9 mouse cellular contexts compared by ENCODE assay signal in the genomic region with DNA sequence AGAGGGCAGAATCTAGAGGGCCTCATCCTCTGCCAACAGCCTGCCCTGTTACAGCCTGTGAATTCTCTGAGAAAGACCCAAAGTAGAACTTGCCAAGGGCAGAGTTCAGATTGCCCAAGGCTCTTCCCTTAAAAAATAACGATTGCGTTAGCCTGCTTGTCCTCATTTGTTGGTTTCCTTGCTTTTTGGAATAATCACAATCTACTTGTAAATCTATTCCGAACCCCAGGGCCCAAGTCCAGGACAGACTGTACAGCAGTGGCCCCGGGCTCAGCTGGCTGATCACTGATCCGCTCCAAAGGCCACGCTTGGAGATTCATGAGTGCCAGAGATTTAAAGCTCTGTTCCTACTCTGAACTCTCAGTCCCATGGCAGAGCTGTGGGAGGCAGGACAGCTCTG. TPM values are rescaled to one million over a fixed set of nuclear protein-coding genes. Genes with fewer than 3 reads are reported as not detected.
DNase-seq lines count a peak whose midpoint lies in the region; TF ChIP-seq lines count a peak whose summit lies in the region.
"Had no signal": no experiment of that assay in that cellular context is flagged by ENCODE, and none has a peak within 500 bp of the region (broad histone marks: within the 10 kb centered on the region; RNA-seq: fewer than 3 reads in every experiment).

No protein-coding gene starts in this region.

- no peak overlapping the region for H3K9ac ChIP-seq in liver, adult 2 months (ENCODE audit: low read depth, low read length)
- H3K9ac ChIP-seq: limb, embryonic 12.5 days had no signal

- TF ChIP-seq CTCF in liver, adult 2 months (IDR thresholded peaks at IDR 0.05; ENCODE audit: low read depth, low read length), result no peak

- peak; percentile 45 for DNase-seq in ovary, postnatal 36 days (ENCODE audit: low spot score)
- no peak for DNase-seq in ovary, postnatal 10 days (ENCODE audit: low spot score)
- DNase-seq in gonadal fat pad, adult 2 months (ENCODE audit: low read depth), result peak; percentile 37
- peak; percentile 100 for DNase-seq in liver, adult 2 months (ENCODE audit: extremely low read depth, low read depth, low spot score)
- DNase-seq in skeletal muscle tissue, adult 2 months (ENCODE audit: low read depth, low spot score), result peak; percentile 69
- no peak for DNase-seq in retina, postnatal 1 day
- DNase-seq in layer of hippocampus, postnatal 25 days (ENCODE audit: extremely low spot score in 1 of 2, low spot score in 1 of 2), result no peak
- DNase-seq: heart, postnatal 4 days had no signal

- no peaks in the 10 kb centered on the region for H3K36me3 ChIP-seq in liver, adult 2 months (ENCODE audit: control insufficient read depth, insufficient read depth, low read length)
- H3K36me3 ChIP-seq: limb, embryonic 12.5 days had no signal

- H3K4me1 ChIP-seq in liver, adult 2 months (ENCODE audit: control insufficient read depth, insufficient read depth, low read length), result peaks cover 24% of the 10 kb centered on the region
- H3K4me1 ChIP-seq: limb, embryonic 12.5 days had no signal

- 20% methylated on average over 6 of the region's 6 CpGs for WGBS in liver, adult 2 months

- no peak overlapping the region for H3K4me3 ChIP-seq in liver, adult 2 months (ENCODE audit: insufficient read depth, low read depth, low read length)
- H3K4me3 ChIP-seq: limb, embryonic 12.5 days had no signal

- H3K27ac ChIP-seq in liver, adult 2 months (replicated peaks; ENCODE audit: insufficient read depth, low read depth, low read length), result peak overlapping the region; percentile 66
- H3K27ac ChIP-seq: limb, embryonic 12.5 days had no signal

- H3K27me3 ChIP-seq in liver, adult 2 months (ENCODE audit: control insufficient read depth, insufficient read depth, low read length), result no peaks in the 10 kb centered on the region
- H3K27me3 ChIP-seq: limb, embryonic 12.5 days had no signal

- no peak for TF ChIP-seq POLR2A in liver, adult 2 months (IDR thresholded peaks at IDR 0.05; ENCODE audit: extremely low read depth, insufficient read depth, low read length)

- H3K79me2 ChIP-seq in liver, adult 2 months (ENCODE audit: control insufficient read depth, insufficient read depth, low read length), result no peaks in the 10 kb centered on the region

RNA-seq across cellular contexts. Expression of gene Tnfrsf8, which starts 34.0 kb away (rescaled TPM):
- 0.44 and 0.85 TPM in 2 replicates for polyA plus RNA-seq in gonadal fat pad, adult 2 months (2012; rRNA removed)
- total RNA-seq in liver, adult 2 months (2014; rRNA removed), result 0.09 TPM in 1 of 2 replicates, not detected in the other
- 0.02 TPM in 1 of 2 replicates, not detected in the other for polyA plus RNA-seq in liver, adult 2 months (2012; rRNA removed)
- total RNA-seq in layer of hippocampus, postnatal 25 days (2021), result 1 to 10 TPM in 1 of 2 experiments, under 1 TPM in 1; 0.79 to 1.1 TPM

RNA-seq across cellular contexts. Expression of gene Tnfrsf1b, which starts 34.3 kb away (rescaled TPM):
- polyA plus RNA-seq in gonadal fat pad, adult 2 months (2012; rRNA removed), result 24.3 and 29.2 TPM in 2 replicates
- 10.8 and 14.9 TPM in 2 replicates for total RNA-seq in liver, adult 2 months (2014; rRNA removed)
- 16.8 and 16.9 TPM in 2 replicates for polyA plus RNA-seq in liver, adult 2 months (2012; rRNA removed)
- total RNA-seq in layer of hippocampus, postnatal 25 days (2021), result 1 to 10 TPM; 2.5 to 3.2 TPM

Comparison
In these comparisons a context has a peak if more than half of its experiments do, and no peak if none do; other contexts are left out.
1. DNase-seq: peak in ovary, postnatal 36 days (single experiment), gonadal fat pad, adult 2 months (single experiment), liver, adult 2 months (single experiment) and skeletal muscle tissue, adult 2 months (single experiment); none in ovary, postnatal 10 days (single experiment), retina, postnatal 1 day (single experiment) and layer of hippocampus, postnatal 25 days (0 of 2).